Mouse (Mus musculus) kidney, adult 2 months (tissue): ENCODE data around the gene Rap2b.

Source experiments
- CTCF ChIP-seq: fragments of 200-500 bp; conservative IDR thresholded peaks from 2 replicates; pipeline ENCODE4 v1.5.1; 2011; ENCODE audit warnings: low read depth, mild to moderate bottlenecking, control low read depth, low read length, moderate library complexity, mixed read lengths; ENCODE audit not compliant: insufficient read depth, insufficient read length
- POLR2A ChIP-seq: fragments of 200-500 bp; IDR thresholded peaks from one replicate; pipeline ENCODE4 v1.6.1; 2011; ENCODE audit warnings: low read depth, low read length, control low read depth

- TF ChIP-seq POLR2A = peak; percentile 79
- no peak for TF ChIP-seq CTCF
These were observed 2.7 kb downstream of the Rap2b start for GRCm38 (mm10) chr3:61363989-61364660.
